Mouse (Mus musculus) heart, embryonic 15.5 days (tissue): ENCODE measurements around the gene Rgs6. TPM values are rescaled to one million over a fixed set of nuclear protein-coding genes. Genes with fewer than 3 reads are reported as not detected.

Experiments
- ATAC-seq: fragments of 200-750 bp; cut with Nextera tagmentation; replicated peaks from 2 replicates; pipeline ENCODE4 v1.8.0; 2017; ENCODE audit warnings: low read depth, moderate TSS enrichment; ENCODE audit not compliant: insufficient number of reproducible peaks, insufficient read depth, low FRiP score
- H3K27ac ChIP-seq: fragments of 300-500 bp; sonication (generic); 2 replicates; pipeline ENCODE4 v1.5.1; 2015; ENCODE audit warnings: mild to moderate bottlenecking, inconsistent platforms
- H3K27me3 ChIP-seq: fragments of 300-500 bp; sonication (generic); 2 replicates; pipeline ENCODE4 v1.6.1; 2015; ENCODE audit warnings: inconsistent platforms
- H3K36me3 ChIP-seq: fragments of 300-500 bp; sonication (generic); 2 replicates; pipeline ENCODE4 v1.6.1; 2015; ENCODE audit warnings: mild to moderate bottlenecking, inconsistent platforms
- H3K4me1 ChIP-seq: fragments of 300-500 bp; sonication (generic); replicated peaks from 2 replicates; pipeline ENCODE4 v1.6.1; 2015; ENCODE audit warnings: inconsistent platforms
- H3K4me2 ChIP-seq: fragments of 300-500 bp; sonication (generic); 2 replicates; pipeline ENCODE4 v1.6.1; 2015; ENCODE audit warnings: inconsistent platforms, mild to moderate bottlenecking, moderate library complexity
- H3K4me3 ChIP-seq: fragments of 300-500 bp; sonication (generic); 2 replicates; pipeline ENCODE4 v1.5.1; 2015; ENCODE audit warnings: mild to moderate bottlenecking, inconsistent platforms
- H3K9ac ChIP-seq: fragments of 300-500 bp; sonication (generic); 2 replicates; pipeline ENCODE4 v1.6.1; 2015; ENCODE audit warnings: mild to moderate bottlenecking, inconsistent platforms
- H3K9me3 ChIP-seq: fragments of 300-500 bp; sonication (generic); replicated peaks from 2 replicates; pipeline ENCODE4 v1.6.1; 2016; ENCODE audit warnings: inconsistent platforms
- WGBS: fragments of 180-500 bp; shearing (Covaris S2); methylation state at CpG from one replicate; pipeline ENCODE4 v1.1.7; 2015; ENCODE audit warnings: mixed read lengths; 5-methylcytosine and 5-hydroxymethylcytosine counted together
- polyA plus RNA-seq: library from polyadenylated mRNA; unstranded; fragments of >200 nt; fragmentation: Nextera tagmentation; extraction: Ambion mirVana; gene quantifications from 2 replicates; pipeline ENCODE4 v1.2.1, GENCODE M21; 2015

Gene Rgs6
- polyA plus RNA-seq, 1 experiment from 2014 or later, result 12.3 TPM

DNA sequence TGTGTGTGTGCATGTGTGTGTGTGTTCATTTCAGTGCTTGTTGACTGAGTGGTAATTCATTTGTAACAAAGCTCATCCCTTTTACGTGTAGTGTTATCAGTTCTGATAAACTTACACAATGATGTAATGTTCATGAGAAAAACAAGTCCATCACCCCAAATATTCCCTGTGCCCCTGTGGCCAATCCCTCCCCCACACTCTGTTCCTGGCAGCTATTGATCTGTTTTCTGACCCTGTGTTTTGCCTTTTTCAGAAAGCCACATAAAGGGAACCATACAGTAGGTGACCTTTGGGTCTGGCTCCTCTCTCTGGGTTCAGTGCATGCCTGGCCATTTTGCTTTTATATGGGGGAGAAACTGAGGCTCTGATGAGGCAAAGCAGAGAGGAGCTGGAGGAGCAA lies 577.0 kb downstream of the Rgs6 start:
- no peak for ATAC-seq
- H3K27ac ChIP-seq, result no peak overlapping the region
- H3K4me1 ChIP-seq, result peaks cover 21% of the 10 kb centered on the region
- no peaks in the 10 kb centered on the region for H3K27me3 ChIP-seq
- no peaks in the 10 kb centered on the region for H3K36me3 ChIP-seq
- H3K9me3 ChIP-seq, result no peaks in the 10 kb centered on the region
- H3K4me2 ChIP-seq, result no peak overlapping the region
- no peak overlapping the region for H3K4me3 ChIP-seq
- no peak overlapping the region for H3K9ac ChIP-seq
- WGBS, result 52% methylated on average over 1 of the region's 1 CpGs

DNA sequence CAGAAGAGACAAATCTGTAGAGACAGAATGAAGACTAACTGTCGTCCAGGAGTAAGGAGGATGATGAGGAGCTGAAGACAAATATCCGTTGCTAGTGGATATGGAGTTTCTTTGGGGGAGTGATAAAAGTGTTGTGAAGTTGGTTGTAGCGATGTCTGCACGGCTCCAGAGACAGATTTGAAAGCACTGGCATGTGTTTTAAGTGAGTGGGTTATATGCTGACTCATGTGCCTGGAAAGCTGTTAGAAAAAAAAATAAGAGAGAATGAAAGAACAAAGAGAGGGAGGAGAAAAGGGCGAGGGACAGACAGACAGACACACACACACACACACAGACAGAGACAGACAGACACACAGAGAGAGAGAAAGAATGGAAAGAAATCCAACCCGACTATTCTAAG lies 580.2 kb downstream of the Rgs6 start:
- no peaks in the 10 kb centered on the region for H3K9me3 ChIP-seq
- H3K9ac ChIP-seq, result no peak overlapping the region
- no peak overlapping the region for H3K4me3 ChIP-seq
- 60% methylated on average over 6 of the region's 6 CpGs for WGBS
- H3K27ac ChIP-seq, result no peak overlapping the region
- no peaks in the 10 kb centered on the region for H3K27me3 ChIP-seq
- no peaks in the 10 kb centered on the region for H3K36me3 ChIP-seq
- peaks cover 22% of the 10 kb centered on the region for H3K4me1 ChIP-seq
- H3K4me2 ChIP-seq, result no peak overlapping the region
- no peak for ATAC-seq

DNA sequence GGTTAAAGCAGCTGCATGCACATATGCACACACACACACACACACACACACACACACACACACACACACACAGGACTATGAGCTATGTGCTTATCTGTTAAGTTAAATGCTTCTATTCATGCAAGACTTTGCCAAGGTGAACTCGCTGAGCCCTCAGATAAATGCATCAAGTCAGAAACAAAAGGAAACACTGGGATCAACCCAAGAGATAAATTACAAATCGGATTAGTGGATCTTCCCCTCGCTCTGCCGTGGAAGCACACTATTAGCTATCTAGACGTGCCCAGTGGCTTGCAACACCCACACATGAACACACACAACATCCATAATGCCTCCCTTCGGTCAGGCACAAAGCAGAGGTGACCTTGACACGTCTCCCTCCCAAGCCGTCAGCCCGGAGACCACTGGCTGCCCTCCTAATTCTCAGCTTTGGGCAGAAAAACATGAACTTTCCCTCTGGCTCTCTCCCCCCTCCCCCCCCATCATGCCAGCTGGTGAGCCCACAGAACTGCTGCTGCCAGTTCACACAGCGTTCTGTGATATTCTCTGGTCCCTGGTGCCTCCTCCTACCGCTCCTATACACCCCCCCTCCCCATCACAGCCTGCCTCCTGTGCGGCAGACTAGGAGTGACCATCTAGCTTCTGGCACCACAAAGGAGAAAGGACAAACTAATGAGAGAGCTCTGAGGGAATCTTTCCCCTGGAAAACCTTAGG lies 581.6 kb downstream of the Rgs6 start:
- WGBS, result 20% methylated on average over 12 of the region's 12 CpGs
- Histone ChIP-seq H3K9me3 (no peaks in the 10 kb centered on the region), H3K9ac (no peak overlapping the region), H3K27me3 (no peaks in the 10 kb centered on the region), H3K36me3 (no peaks in the 10 kb centered on the region), H3K4me1 (peaks cover 13% of the 10 kb centered on the region), H3K4me3 (peak overlapping the region; percentile 7; the same call in 1 of the 2 replicates), H3K27ac (peak overlapping the region; percentile 73), H3K4me2 (peak overlapping the region; percentile 50)
- peak; percentile 79 for ATAC-seq

DNA sequence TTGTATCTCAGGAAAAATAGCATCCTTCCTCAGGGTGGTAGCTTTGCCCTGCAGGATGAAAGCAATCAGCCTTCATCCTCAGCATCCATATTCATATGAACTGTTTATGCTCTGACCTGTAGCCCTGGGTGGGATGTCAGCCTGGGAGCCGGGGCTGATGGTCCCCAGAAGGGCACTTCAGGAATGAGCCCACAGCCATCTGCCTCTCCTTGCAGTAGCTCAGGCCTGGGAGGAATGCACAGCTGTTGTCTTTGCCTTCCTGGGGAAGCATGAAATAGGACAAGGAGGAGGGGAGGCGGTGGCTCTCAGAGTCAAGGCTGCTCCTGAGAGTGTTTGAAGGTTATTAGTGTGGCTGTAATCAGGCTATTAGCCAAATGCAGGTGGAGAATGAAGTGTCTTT lies 590.7 kb downstream of the Rgs6 start:
- Histone ChIP-seq H3K9ac (no peak overlapping the region), H3K36me3 (no peaks in the 10 kb centered on the region), H3K4me1 (no peaks in the 10 kb centered on the region), H3K9me3 (no peaks in the 10 kb centered on the region), H3K27ac (no peak overlapping the region), H3K4me3 (no peak overlapping the region), H3K27me3 (no peaks in the 10 kb centered on the region), H3K4me2 (no peak overlapping the region)
- no peak for ATAC-seq
- WGBS, result 58% methylated on average over 2 of the region's 2 CpGs

DNA sequence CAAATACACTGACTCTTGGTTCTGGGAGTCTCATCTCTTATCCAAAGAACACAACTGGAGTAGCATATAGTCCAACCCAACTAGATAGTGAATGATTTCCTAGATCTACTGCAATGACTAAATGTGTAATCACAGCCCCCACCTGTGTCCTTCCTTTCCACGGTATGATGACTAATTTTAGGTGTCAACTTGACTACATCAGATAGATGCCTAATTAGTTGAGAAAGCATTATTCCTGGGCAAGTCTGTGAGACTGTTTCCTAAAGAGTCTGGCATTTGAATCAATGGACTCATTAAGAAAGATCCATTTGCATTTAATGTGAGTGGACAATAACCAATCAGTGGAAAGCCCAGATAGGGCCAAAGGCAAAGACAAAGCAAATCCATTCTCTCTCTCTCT lies 591.8 kb downstream of the Rgs6 start:
- no peaks in the 10 kb centered on the region for H3K27me3 ChIP-seq
- 73% methylated on average over 1 of the region's 1 CpGs for WGBS
- no peak overlapping the region for H3K9ac ChIP-seq
- no peaks in the 10 kb centered on the region for H3K9me3 ChIP-seq
- no peak overlapping the region for H3K4me2 ChIP-seq
- H3K27ac ChIP-seq, result no peak overlapping the region
- ATAC-seq, result no peak
- no peaks in the 10 kb centered on the region for H3K4me1 ChIP-seq
- no peaks in the 10 kb centered on the region for H3K36me3 ChIP-seq
- no peak overlapping the region for H3K4me3 ChIP-seq

DNA sequence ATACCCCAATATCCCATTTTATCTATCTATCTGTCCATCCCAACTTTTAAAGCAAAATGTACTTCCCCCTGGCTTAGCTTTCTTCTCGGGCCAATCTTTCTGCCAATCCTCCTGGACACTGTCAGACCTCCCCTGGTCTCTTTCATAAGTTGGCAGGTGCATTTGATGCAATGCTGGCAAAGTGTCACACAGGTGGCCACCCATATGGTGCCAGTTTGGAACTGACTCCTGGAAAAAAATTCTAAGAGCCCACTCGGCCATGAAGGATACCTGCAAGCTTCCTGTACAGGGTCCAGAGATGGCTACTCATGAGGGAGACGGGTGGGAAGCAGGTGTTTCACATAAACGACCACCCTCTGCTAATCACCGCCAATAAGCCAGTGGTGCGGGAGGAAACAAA lies 592.5 kb downstream of the Rgs6 start:
- 75% methylated on average over 6 of the region's 6 CpGs for WGBS
- no peak for ATAC-seq
- Histone ChIP-seq H3K4me2 (no peak overlapping the region), H3K27me3 (no peaks in the 10 kb centered on the region), H3K9ac (no peak overlapping the region), H3K4me1 (no peaks in the 10 kb centered on the region), H3K4me3 (no peak overlapping the region), H3K9me3 (no peaks in the 10 kb centered on the region), H3K27ac (no peak overlapping the region), H3K36me3 (no peaks in the 10 kb centered on the region)

DNA sequence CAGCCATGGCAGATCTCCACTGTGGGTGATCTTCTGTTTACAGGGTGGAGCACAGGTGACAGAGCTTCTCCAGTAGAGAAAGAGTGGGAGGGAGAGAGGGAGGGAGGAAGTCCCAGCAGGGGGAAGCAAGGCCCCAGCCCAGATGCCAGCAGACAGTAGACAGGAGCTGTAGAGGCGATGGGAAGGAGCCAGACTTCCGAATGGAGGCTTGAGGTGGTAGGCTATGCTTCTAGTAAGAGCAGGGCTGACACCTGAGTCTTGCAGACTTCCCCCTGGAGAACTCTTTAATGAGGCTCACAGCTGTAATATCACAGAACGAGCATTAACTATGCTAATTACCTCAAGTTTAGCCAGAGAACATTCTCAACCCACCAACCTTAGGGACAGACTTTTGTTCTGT lies 613.6 kb downstream of the Rgs6 start:
- Histone ChIP-seq H3K27ac (no peak overlapping the region), H3K36me3 (no peaks in the 10 kb centered on the region), H3K9ac (no peak overlapping the region), H3K4me2 (no peak overlapping the region), H3K9me3 (no peaks in the 10 kb centered on the region), H3K4me1 (peaks cover 4% of the 10 kb centered on the region), H3K27me3 (no peaks in the 10 kb centered on the region), H3K4me3 (no peak overlapping the region)
- no peak for ATAC-seq
- WGBS, result 50% methylated on average over 3 of the region's 3 CpGs

DNA sequence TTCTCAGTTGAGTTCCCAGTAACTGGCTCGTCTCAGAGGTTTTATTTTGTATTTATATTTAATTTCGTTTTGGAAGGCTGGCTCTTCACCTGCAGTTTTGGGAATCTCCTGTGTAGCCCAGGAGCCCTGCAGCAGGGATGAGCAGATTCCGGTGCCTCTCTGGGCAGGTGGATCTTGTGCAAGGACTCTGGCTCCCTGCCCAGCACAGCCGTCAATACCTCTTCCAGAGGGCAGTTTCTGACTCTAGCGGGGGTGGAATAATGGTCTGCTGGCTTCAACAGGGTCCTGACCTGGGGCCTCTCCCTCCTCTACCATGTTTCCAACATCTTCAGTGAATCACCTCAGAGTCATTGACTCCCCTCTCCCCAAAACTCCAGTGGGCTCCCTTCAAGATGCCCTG lies 616.3 kb downstream of the Rgs6 start:
- H3K27me3 ChIP-seq, result no peaks in the 10 kb centered on the region
- no peaks in the 10 kb centered on the region for H3K9me3 ChIP-seq
- H3K4me1 ChIP-seq, result peaks cover 24% of the 10 kb centered on the region
- H3K4me3 ChIP-seq, result no peak overlapping the region
- no peak overlapping the region for H3K27ac ChIP-seq
- H3K4me2 ChIP-seq, result no peak overlapping the region
- H3K9ac ChIP-seq, result no peak overlapping the region
- no peaks in the 10 kb centered on the region for H3K36me3 ChIP-seq
- 38% methylated on average over 5 of the region's 5 CpGs for WGBS
- ATAC-seq, result no peak

DNA sequence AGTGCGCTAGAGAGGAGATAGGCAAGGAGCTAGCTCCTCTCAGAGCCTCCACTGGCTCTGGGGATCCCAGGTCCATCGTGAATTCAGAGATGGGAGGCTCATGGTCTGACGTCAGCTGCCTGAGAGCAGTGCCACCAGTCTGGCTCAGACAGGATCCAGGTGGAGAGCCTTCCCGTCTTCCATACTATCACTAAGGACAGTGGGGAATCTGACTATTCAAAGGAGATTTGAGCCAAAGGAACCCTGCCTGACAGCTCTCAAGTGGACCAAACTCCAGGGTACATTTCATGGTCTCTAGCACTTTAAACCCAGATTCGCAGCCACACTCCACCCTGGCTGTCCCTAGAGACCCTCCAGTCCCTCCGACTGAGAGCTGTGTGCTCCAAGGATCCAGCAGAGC lies 618.8 kb downstream of the Rgs6 start:
- 44% methylated on average over 6 of the region's 6 CpGs for WGBS
- no peak overlapping the region for H3K4me3 ChIP-seq
- H3K27ac ChIP-seq, result no peak overlapping the region
- no peaks in the 10 kb centered on the region for H3K9me3 ChIP-seq
- no peaks in the 10 kb centered on the region for H3K36me3 ChIP-seq
- no peak overlapping the region for H3K4me2 ChIP-seq
- no peak overlapping the region for H3K9ac ChIP-seq
- ATAC-seq, result no peak
- peaks cover 38% of the 10 kb centered on the region for H3K4me1 ChIP-seq
- no peaks in the 10 kb centered on the region for H3K27me3 ChIP-seq

DNA sequence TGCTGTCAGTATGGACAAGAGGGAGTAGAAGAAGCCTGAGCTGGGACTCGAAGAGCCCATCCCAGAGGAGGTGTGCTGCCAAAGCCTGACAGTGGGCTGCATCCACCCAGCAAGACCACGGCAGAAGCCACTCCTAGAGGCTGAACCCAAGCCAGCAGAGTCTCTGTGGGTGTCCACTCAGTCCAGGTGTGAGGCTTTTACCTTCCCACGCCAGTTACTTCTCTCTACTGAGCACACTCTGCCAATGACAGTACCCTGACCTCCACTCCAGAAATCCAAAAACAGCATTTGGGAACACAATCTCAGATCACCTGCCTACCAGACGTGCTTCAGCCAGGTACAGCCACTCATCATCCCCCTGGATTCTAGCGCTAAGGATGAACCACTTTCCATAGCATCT lies 619.4 kb downstream of the Rgs6 start:
- no peaks in the 10 kb centered on the region for H3K9me3 ChIP-seq
- H3K4me1 ChIP-seq, result peaks cover 38% of the 10 kb centered on the region
- H3K27ac ChIP-seq, result no peak overlapping the region
- ATAC-seq, result no peak
- H3K4me2 ChIP-seq, result no peak overlapping the region
- no peak overlapping the region for H3K9ac ChIP-seq
- H3K27me3 ChIP-seq, result no peaks in the 10 kb centered on the region
- 64% methylated on average over 5 of the region's 5 CpGs for WGBS
- no peaks in the 10 kb centered on the region for H3K36me3 ChIP-seq
- no peak overlapping the region for H3K4me3 ChIP-seq

DNA sequence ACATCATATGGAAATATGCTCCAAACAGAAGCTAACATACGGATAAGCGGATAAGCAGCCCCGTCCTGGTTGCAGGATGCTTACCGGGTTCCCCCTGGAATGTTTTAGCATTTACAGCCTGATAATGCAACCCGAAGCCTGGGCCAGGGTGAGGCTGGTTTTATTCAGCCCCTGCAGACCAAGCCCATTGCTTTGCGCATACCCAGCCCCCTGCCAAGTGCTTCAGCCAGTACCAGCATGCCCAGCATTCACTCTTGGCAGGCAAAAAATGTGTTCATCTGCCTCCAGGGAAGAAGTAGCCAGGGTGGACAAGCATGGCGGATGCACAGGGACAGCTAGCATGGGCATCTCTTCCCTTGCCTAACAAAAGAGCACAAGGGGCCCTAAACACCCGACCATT lies 619.9 kb downstream of the Rgs6 start:
- Histone ChIP-seq H3K36me3 (no peaks in the 10 kb centered on the region), H3K27me3 (no peaks in the 10 kb centered on the region), H3K4me2 (no peak overlapping the region), H3K4me1 (peaks cover 38% of the 10 kb centered on the region), H3K9me3 (no peaks in the 10 kb centered on the region), H3K9ac (no peak overlapping the region), H3K27ac (no peak overlapping the region), H3K4me3 (no peak overlapping the region)
- 56% methylated on average over 8 of the region's 8 CpGs for WGBS
- no peak for ATAC-seq

DNA sequence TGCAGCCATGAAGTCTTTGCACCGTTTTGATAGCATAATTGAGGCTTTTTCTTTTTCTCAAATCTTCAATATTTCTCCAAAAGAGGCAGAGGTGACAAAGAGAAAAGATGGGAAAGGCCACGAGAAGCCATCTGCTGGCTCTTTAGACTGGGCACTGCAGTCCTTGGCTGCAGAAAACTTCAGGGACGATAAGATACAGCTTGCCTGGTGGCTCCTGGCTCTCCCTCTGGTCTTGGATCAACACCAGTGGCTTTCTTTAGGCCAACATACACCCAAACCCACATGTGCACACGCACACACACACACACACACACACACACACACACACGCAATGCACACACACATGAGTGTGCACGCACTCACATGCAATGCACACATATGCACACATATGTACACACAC lies 620.7 kb downstream of the Rgs6 start:
- Histone ChIP-seq H3K27ac (peak overlapping the region; percentile 78), H3K9me3 (no peaks in the 10 kb centered on the region), H3K4me2 (no peak overlapping the region), H3K27me3 (no peaks in the 10 kb centered on the region), H3K4me1 (peaks cover 43% of the 10 kb centered on the region), H3K36me3 (no peaks in the 10 kb centered on the region), H3K4me3 (no peak overlapping the region), H3K9ac (no peak overlapping the region)
- 56% methylated on average over 6 of the region's 6 CpGs for WGBS
- ATAC-seq, result no peak
